Mouse (Mus musculus): Measurements from ENCODE around the gene Vmn2r58. TPM values are rescaled to one million over a fixed set of nuclear protein-coding genes. Genes with fewer than 3 reads are reported as not detected.
"Not testable (repeated sequence)": the region's sequence is repeated elsewhere in the genome, so short reads cannot be mapped to it uniquely, and the experiment has no call there.

The Vmn2r58 gene
- not detected in 2 replicates for polyA plus RNA-seq (2015; fragmentation: Nextera tagmentation; extraction: Ambion mirVana)

GRCm38 (mm10) chr7:41872612-41873011 lies at the start of gene Vmn2r58:
Gene Vmn2r58, minus strand, starts transcription at chr7:41872712.
- H3K27me3 ChIP-seq (replicated peaks; ENCODE audit: control insufficient read depth, insufficient read depth, low read length); H3K4me3 ChIP-seq (ENCODE audit: low read length); H3K36me3 ChIP-seq (ENCODE audit: control insufficient read depth, insufficient read depth, low read length); H3K4me2 ChIP-seq (ENCODE audit: low read depth, low read length); ATAC-seq; H3K4me1 ChIP-seq (ENCODE audit: control insufficient read depth, insufficient read depth, low read length); H3K27ac ChIP-seq (ENCODE audit: low read length); H3K9me3 ChIP-seq (ENCODE audit: control insufficient read depth, low read length); H3K9ac ChIP-seq (ENCODE audit: low read depth, low read length): not testable (repeated sequence)
- WGBS = 74% methylated on average over 5 of the region's 5 CpGs

Other genes with a start within 250 kb of the Vmn2r58 start
- 6.4 and 7.3 TPM in 2 replicates for gene Zfp788, start 239.5 kb downstream of the Vmn2r58 start, polyA plus RNA-seq (2015; fragmentation: Nextera tagmentation; extraction: Ambion mirVana)
- gene Vmn2r59, start 186.3 kb upstream of the Vmn2r58 start, polyA plus RNA-seq (2015; fragmentation: Nextera tagmentation; extraction: Ambion mirVana) = not detected in 2 replicates
- gene Vmn2r60, start 235.1 kb upstream of the Vmn2r58 start, polyA plus RNA-seq (2015; fragmentation: Nextera tagmentation; extraction: Ambion mirVana) = not detected in 2 replicates